Mouse (Mus musculus): ENCODE data around the gene Akap6.

- no peak for TF ChIP-seq CTCF (IDR thresholded peaks at IDR 0.05; ENCODE audit: borderline replicate concordance, control insufficient read depth, extremely low read depth, insufficient read depth, low read length, poor library complexity)
- TF ChIP-seq POLR2A (IDR thresholded peaks at IDR 0.05; ENCODE audit: control insufficient read depth, extremely low read depth, insufficient read depth, low read length, poor library complexity) = no peak
Observed at GRCm38 (mm10) chr12:52904046-52904445, 204.9 kb downstream of the Akap6 start.

All from thymus, adult 2 months (tissue).